Mouse (Mus musculus) stomach, embryonic 16.5 days (tissue): ENCODE measurements around the gene Nup43. TPM values are rescaled to one million over a fixed set of nuclear protein-coding genes. Genes with fewer than 3 reads are reported as not detected.
A peak's percentile ranks its signal among the peaks of the same experiment; 100 is the strongest.

Experiments
- ATAC-seq: fragments of 200-750 bp; cut with Nextera tagmentation; 2 replicates; pipeline ENCODE4 v1.8.0; 2017; ENCODE audit warnings: moderate number of reproducible peaks, moderate TSS enrichment; ENCODE audit not compliant: insufficient read depth, low FRiP score
- H3K27ac ChIP-seq: fragments of 300-500 bp; sonication (generic); 2 replicates; pipeline ENCODE4 v1.5.1; 2014; ENCODE audit warnings: low read length
- H3K27me3 ChIP-seq: fragments of 300-500 bp; sonication (generic); 2 replicates; pipeline ENCODE4 v1.6.1; 2014; ENCODE audit warnings: low read length, control low read depth, mixed read lengths; ENCODE audit not compliant: control insufficient read depth, insufficient read depth
- H3K36me3 ChIP-seq: fragments of 300-500 bp; sonication (generic); 2 replicates; pipeline ENCODE4 v1.6.1; 2014; ENCODE audit warnings: low read length; ENCODE audit not compliant: control insufficient read depth, insufficient read depth
- H3K4me1 ChIP-seq: fragments of 300-500 bp; sonication (generic); 2 replicates; pipeline ENCODE4 v1.6.1; 2014; ENCODE audit warnings: low read length, control low read depth, mixed read lengths; ENCODE audit not compliant: control insufficient read depth, insufficient read depth
- H3K4me2 ChIP-seq: fragments of 300-500 bp; sonication (generic); 2 replicates; pipeline ENCODE4 v1.6.1; 2014; ENCODE audit warnings: low read depth, low read length, mixed read lengths
- H3K4me3 ChIP-seq: fragments of 300-500 bp; sonication (generic); replicated peaks from 2 replicates; pipeline ENCODE4 v1.5.1; 2014; ENCODE audit warnings: mild to moderate bottlenecking, low read length
- H3K9ac ChIP-seq: fragments of 300-500 bp; sonication (generic); 2 replicates; pipeline ENCODE4 v1.6.1; 2014; ENCODE audit warnings: low read length
- H3K9me3 ChIP-seq: fragments of 300-500 bp; sonication (generic); replicated peaks from 2 replicates; pipeline ENCODE4 v1.6.1; 2016; ENCODE audit warnings: low read length, control low read depth; ENCODE audit not compliant: control insufficient read depth
- WGBS: fragments of 180-500 bp; shearing (Covaris S2); extraction: QIAGEN DNeasy Blood & Tissue Kit; methylation state at CpG from one replicate; pipeline ENCODE4 v1.1.7; 2014; 5-methylcytosine and 5-hydroxymethylcytosine counted together
- polyA plus RNA-seq: library from polyadenylated mRNA; unstranded; fragments of >200 nt; fragmentation: Nextera tagmentation; extraction: Ambion mirVana; gene quantifications from 2 replicates; pipeline ENCODE4 v1.2.1, GENCODE M21; 2015

Nup43 gene
- polyA plus RNA-seq, 1 experiment from 2014 or later, result 34.5 TPM

GRCm38 (mm10) chr10:7640366-7640765 is 26.9 kb upstream of the Nup43 start:
- no peaks in the 10 kb centered on the region for H3K27me3 ChIP-seq

DNA sequence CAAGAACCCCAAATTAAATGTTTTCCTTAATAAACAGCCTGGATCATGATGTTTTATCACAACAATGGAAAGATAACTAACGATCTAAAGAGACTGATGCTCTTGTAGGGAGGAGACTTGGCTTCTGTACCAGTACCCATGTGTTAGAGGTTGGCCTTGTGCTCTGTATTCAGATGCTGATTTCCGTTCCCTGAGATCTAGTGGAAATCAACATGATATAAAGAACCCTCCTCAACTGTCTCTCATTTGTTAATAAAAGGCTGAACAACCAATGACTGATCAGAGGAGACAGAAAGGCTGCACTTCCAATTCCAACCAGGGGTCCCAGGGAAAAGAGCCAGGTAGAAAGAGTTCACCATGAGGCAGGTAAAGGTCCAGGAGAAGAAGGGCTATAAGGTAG is 21.4 kb upstream of the Nup43 start:
- Histone ChIP-seq H3K4me3 (no peak overlapping the region), H3K9ac (no peak overlapping the region), H3K4me1 (no peaks in the 10 kb centered on the region), H3K27ac (no peak overlapping the region), H3K9me3 (no peaks in the 10 kb centered on the region), H3K36me3 (peaks cover 16% of the 10 kb centered on the region; the same call in 1 of the 2 replicates), H3K4me2 (no peak overlapping the region), H3K27me3 (no peaks in the 10 kb centered on the region)
- WGBS, result 90% methylated on average over 2 of the region's 2 CpGs
- no peak for ATAC-seq

More at GRCm38 (mm10) chr10:7640366-7640765, 26.9 kb upstream of the Nup43 start:
- no peaks in the 10 kb centered on the region for H3K9me3 ChIP-seq
- H3K4me3 ChIP-seq, result no peak overlapping the region
- WGBS, result 95% methylated on average over 12 of the region's 12 CpGs
- H3K36me3 ChIP-seq, result peaks cover 13% of the 10 kb centered on the region; the same call in 1 of the 2 replicates
- H3K4me1 ChIP-seq, result no peaks in the 10 kb centered on the region
- no peak for ATAC-seq
- no peak overlapping the region for H3K4me2 ChIP-seq
- no peak overlapping the region for H3K9ac ChIP-seq
- H3K27ac ChIP-seq, result no peak overlapping the region

DNA sequence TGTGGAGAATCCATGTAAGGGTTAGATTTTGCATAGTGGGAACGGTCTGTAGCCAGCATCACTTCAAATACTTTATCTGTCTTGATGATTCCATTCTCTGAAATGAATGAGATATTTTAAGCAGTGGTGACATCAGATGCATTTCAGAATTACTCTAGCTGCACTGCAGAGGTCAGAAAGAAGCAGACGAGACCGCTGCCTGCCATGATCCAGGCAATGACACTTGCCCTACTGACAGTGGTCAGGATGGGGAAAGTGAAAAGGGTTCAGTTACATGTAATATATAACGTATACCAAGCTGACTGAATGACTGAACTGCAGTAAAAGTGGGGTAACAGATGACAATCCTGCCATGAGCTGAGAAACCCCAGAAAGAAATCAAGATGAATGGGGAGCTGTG is 18.2 kb upstream of the Nup43 start:
- WGBS, result 85% methylated on average over 4 of the region's 4 CpGs

DNA sequence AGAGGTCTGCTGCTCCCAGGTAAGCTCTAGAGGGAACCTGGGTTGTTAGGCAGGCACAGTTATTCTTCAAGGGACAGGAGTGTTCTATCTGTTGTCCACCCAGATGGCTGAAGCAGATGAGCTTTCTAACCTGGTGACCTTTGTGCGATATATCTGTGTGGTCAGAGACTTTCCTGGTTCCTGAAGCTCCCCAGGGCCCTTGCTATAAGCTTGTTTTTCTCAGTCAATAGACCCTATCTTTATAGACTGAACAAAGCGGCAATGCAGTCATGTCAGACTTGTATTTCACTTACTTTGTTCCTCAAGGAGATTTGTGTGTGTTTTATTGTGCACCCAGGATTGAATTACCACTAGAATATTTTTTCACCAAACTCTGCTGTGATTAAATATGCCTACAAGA is 16.2 kb upstream of the Nup43 start:
- no peak for ATAC-seq

More for the DNA sequence above, 18.2 kb upstream of the Nup43 start:
- Histone ChIP-seq H3K9ac (no peak overlapping the region), H3K4me3 (no peak overlapping the region), H3K4me1 (no peaks in the 10 kb centered on the region), H3K27ac (no peak overlapping the region), H3K36me3 (peaks cover 8% of the 10 kb centered on the region; the same call in 1 of the 2 replicates), H3K4me2 (no peak overlapping the region), H3K9me3 (no peaks in the 10 kb centered on the region), H3K27me3 (no peaks in the 10 kb centered on the region)
- no peak for ATAC-seq

GRCm38 (mm10) chr10:7662471-7663141 is 4.7 kb upstream of the Nup43 start:
- peak overlapping the region; percentile 92 for H3K27ac ChIP-seq
- peak overlapping the region; percentile 97 for H3K4me3 ChIP-seq
- ATAC-seq, result peak; percentile 80
- H3K36me3 ChIP-seq, result no peaks in the 10 kb centered on the region
- peak overlapping the region; percentile 81 for H3K4me2 ChIP-seq
- no peaks in the 10 kb centered on the region for H3K9me3 ChIP-seq
- under 1% methylated on average over 44 of the region's 44 CpGs for WGBS
- H3K4me1 ChIP-seq, result peaks cover 10% of the 10 kb centered on the region
- H3K9ac ChIP-seq, result peak overlapping the region; percentile 84
- H3K27me3 ChIP-seq, result no peaks in the 10 kb centered on the region

More for the DNA sequence above, 16.2 kb upstream of the Nup43 start:
- Histone ChIP-seq H3K27ac (no peak overlapping the region), H3K9ac (no peak overlapping the region), H3K36me3 (peaks cover 8% of the 10 kb centered on the region; the same call in 1 of the 2 replicates), H3K4me2 (no peak overlapping the region), H3K27me3 (no peaks in the 10 kb centered on the region), H3K4me3 (no peak overlapping the region), H3K4me1 (no peaks in the 10 kb centered on the region), H3K9me3 (no peaks in the 10 kb centered on the region)
- 90% methylated on average over 2 of the region's 2 CpGs for WGBS

DNA sequence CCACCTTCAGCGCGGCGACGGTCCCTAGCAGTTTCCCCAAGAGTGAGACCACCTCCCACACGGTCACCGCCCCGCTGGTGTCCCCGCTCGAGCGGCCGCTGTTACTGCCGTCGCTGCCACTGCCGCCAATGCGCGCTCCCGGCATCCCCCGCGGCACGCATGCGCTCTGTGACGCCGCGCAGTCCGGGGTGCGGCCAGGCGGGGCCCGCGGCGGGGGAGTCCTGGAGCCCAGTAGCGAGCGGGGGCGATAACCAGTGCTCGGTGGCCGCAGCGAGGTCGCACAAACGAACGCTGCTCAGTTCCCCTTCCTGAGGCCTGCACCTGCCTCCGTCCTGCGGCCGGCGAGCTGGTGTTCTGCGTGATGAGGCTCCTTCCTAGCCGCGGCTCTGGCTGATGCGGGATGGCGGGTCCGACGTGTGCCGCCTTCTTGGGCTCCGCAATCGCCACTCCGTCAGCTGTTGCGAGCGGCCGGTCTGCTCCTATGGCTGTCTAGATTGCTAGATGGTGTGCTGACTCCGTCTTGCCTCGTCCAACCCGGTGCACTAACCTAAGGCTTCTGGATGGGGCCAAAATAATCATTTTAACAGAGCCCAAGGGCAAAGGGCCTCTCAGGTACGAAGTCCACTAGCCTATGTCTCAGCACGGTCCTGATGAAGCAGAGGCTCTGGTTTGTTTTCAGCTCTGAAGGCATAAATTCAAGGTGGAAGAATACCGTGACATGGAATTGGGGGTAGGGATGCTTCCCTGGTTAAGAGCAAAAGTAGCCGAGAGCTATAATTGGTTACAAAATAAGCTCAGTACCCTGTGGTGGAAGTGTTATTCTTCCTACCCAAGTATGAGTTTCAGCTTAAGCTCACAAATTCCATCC is 3.9 kb upstream of the Nup43 start:
- H3K4me2 ChIP-seq, result peak overlapping the region; percentile 81
- ATAC-seq, result peak; percentile 93
- WGBS, result 1% methylated on average over 61 of the region's 64 CpGs

GRCm38 (mm10) chr10:7664027-7664526 is 3.2 kb upstream of the Nup43 start:
- WGBS, result 52% methylated on average over 6 of the region's 6 CpGs

More for the DNA sequence above, 3.9 kb upstream of the Nup43 start:
- H3K27ac ChIP-seq, result peak overlapping the region; percentile 92
- H3K36me3 ChIP-seq, result no peaks in the 10 kb centered on the region
- peak overlapping the region; percentile 97 for H3K4me3 ChIP-seq
- H3K9ac ChIP-seq, result peak overlapping the region; percentile 84
- peaks cover 17% of the 10 kb centered on the region for H3K4me1 ChIP-seq
- no peaks in the 10 kb centered on the region for H3K9me3 ChIP-seq
- no peaks in the 10 kb centered on the region for H3K27me3 ChIP-seq

GRCm38 (mm10) chr10:7664889-7665288 is 2.4 kb upstream of the Nup43 start:
- no peak overlapping the region for H3K4me2 ChIP-seq
- no peaks in the 10 kb centered on the region for H3K27me3 ChIP-seq
- ATAC-seq, result no peak
- H3K9me3 ChIP-seq, result no peaks in the 10 kb centered on the region
- peaks cover 5% of the 10 kb centered on the region for H3K36me3 ChIP-seq
- H3K27ac ChIP-seq, result no peak overlapping the region
- no peak overlapping the region for H3K4me3 ChIP-seq
- 83% methylated on average over 1 of the region's 1 CpGs for WGBS
- peaks cover 19% of the 10 kb centered on the region for H3K4me1 ChIP-seq
- no peak overlapping the region for H3K9ac ChIP-seq

More at GRCm38 (mm10) chr10:7664027-7664526, 3.2 kb upstream of the Nup43 start:
- peak overlapping the region; percentile 81 for H3K4me2 ChIP-seq
- H3K9me3 ChIP-seq, result no peaks in the 10 kb centered on the region
- H3K4me3 ChIP-seq, result peak overlapping the region; percentile 97
- no peak for ATAC-seq
- H3K4me1 ChIP-seq, result peaks cover 19% of the 10 kb centered on the region
- H3K36me3 ChIP-seq, result no peaks in the 10 kb centered on the region
- H3K9ac ChIP-seq, result peak overlapping the region; percentile 84
- H3K27me3 ChIP-seq, result no peaks in the 10 kb centered on the region
- no peak overlapping the region for H3K27ac ChIP-seq

GRCm38 (mm10) chr10:7673673-7674072 is 6.4 kb downstream of the Nup43 start:
- Histone ChIP-seq H3K4me3 (no peak overlapping the region), H3K4me2 (no peak overlapping the region), H3K27me3 (no peaks in the 10 kb centered on the region), H3K36me3 (peaks cover 25% of the 10 kb centered on the region), H3K4me1 (no peaks in the 10 kb centered on the region), H3K9ac (no peak overlapping the region), H3K9me3 (no peaks in the 10 kb centered on the region), H3K27ac (no peak overlapping the region)
- 70% methylated on average over 1 of the region's 1 CpGs for WGBS
- ATAC-seq, result no peak
